Mouse (Mus musculus) layer of hippocampus, adult 6 months (tissue): ENCODE results near the gene Otoa. TPM values are rescaled to one million over a fixed set of nuclear protein-coding genes. Genes with fewer than 3 reads are reported as not detected.

Experiments
- long read RNA-seq, 2 experiments: library from polyadenylated mRNA; unstranded; transcript quantifications; one replicate each; pipeline ENCODE4 v2.0.0; 2019 to 2020
- polyA plus RNA-seq: library from polyadenylated mRNA; unstranded; fragments of <200 nt; fragmentation: Nextera tagmentation; gene quantifications from 2 replicates; pipeline ENCODE4 v1.2.3, GENCODE M21; 2021

Otoa gene
- 0.05 and 0.06 TPM in 2 replicates for polyA plus RNA-seq
- long read RNA-seq, experiment 1, result 0 reads
- long read RNA-seq, experiment 2, result 0 reads

GRCm38 (mm10) chr7:121081350-121081749, at the start of gene Otoa:
Gene Otoa, plus strand, starts transcription at chr7:121081650.

GRCm38 (mm10) chr7:121033856-121034652, 47.4 kb upstream of the Otoa start, which contains the start of gene Mettl9:
Gene Mettl9, plus strand, starts transcription at chr7:121034445.

GRCm38 (mm10) chr7:121074281-121074680, 7.2 kb upstream of the Otoa start, which contains the start of gene Igsf6:
Gene Igsf6, minus strand, starts transcription at chr7:121074572.

Other genes starting within 250 kb of the Otoa start
- gene Eef2k, start 238.8 kb upstream of the Otoa start, polyA plus RNA-seq, result 6.8 and 7.3 TPM in 2 replicates
- 12.0 and 12.6 TPM in 2 replicates for gene Polr3e, start 163.9 kb upstream of the Otoa start, polyA plus RNA-seq
- 0.72 and 1.8 TPM in 2 replicates for gene Cdr2, start 99.3 kb upstream of the Otoa start, polyA plus RNA-seq
- 1.8 and 3.3 TPM in 2 replicates for gene Mfsd13b, start 99.1 kb upstream of the Otoa start, polyA plus RNA-seq
- 77.7 and 80.9 TPM in 2 replicates for gene Mettl9, start 47.2 kb upstream of the Otoa start, polyA plus RNA-seq
- 0.52 and 0.68 TPM in 2 replicates for gene Igsf6, start 7.1 kb upstream of the Otoa start, polyA plus RNA-seq